Mouse (Mus musculus): Measurements from ENCODE around the gene Ksr1.
A peak's percentile ranks its signal among the peaks of the same experiment; 100 is the strongest.

Gene Ksr1

GRCm38 (mm10) chr11:78973381-78974150 is 172.6 kb downstream of the Ksr1 start:
- no peak for DNase-seq

- no peak for DNase-seq
Observed at GRCm38 (mm10) chr11:78972811-78973351, 173.3 kb downstream of the Ksr1 start.

GRCm38 (mm10) chr11:78972328-78972727 is 173.9 kb downstream of the Ksr1 start:
- no peak for DNase-seq

- no peak for DNase-seq
Observed at GRCm38 (mm10) chr11:78971746-78972145, 174.5 kb downstream of the Ksr1 start.

- DNase-seq, result no peak
Observed at GRCm38 (mm10) chr11:78971096-78971495, 175.1 kb downstream of the Ksr1 start.

- DNase-seq, result no peak
Observed at GRCm38 (mm10) chr11:78968121-78968520, 178.1 kb downstream of the Ksr1 start.

- peak in 1 of 2 experiments; percentile 41 for DNase-seq
Observed at GRCm38 (mm10) chr11:78967371-78967770, 178.8 kb downstream of the Ksr1 start.

All from kidney, adult 8-10 months (tissue).